Mouse (Mus musculus): ENCODE measurements around the gene Il4. TPM values are rescaled to one million over a fixed set of nuclear protein-coding genes. Genes with fewer than 3 reads are reported as not detected.

The Il4 gene
- polyA plus RNA-seq, 1 experiment from 2014 or later: 0.20 TPM

DNA sequence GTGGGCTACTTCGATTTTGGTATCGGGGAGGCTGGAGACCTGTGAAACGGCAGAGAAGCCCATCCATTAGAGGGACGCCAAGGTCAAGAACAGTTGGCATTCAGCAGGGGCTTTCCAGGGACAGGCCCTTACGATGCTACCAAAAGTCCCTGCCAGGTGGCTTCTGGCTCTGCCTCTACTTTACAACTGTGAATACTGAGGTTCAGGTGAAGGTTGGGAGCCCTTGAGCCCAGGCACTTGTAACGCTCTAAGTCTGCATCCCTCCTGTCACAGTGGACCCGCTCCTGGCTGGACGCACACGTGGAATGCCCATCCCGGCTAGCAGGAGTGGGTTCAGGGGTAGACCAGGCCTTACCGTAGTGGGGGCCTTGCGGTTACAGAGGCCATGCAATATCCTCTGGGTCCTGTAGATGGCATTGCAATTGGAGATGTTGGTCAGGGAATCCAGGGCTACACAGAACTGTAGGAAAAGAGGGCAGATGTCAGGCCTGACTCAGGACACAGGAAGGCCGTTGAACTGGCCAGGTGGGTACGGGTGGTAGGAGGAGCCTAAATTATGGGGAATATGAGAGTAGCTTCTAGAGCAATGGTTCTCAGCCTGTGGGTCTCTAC lies 13.8 kb upstream of the Il4 start:
- no peak overlapping the region for H3K27ac ChIP-seq (ENCODE audit: low read length)
- H3K36me3 ChIP-seq (ENCODE audit: control insufficient read depth, insufficient read depth): no peaks in the 10 kb centered on the region
- no peak for ATAC-seq (ENCODE audit: low read depth)
- H3K9ac ChIP-seq (ENCODE audit: low read depth, low read length): no peak overlapping the region
- no peaks in the 10 kb centered on the region for H3K9me3 ChIP-seq (replicated peaks; ENCODE audit: control insufficient read depth, low read length)
- H3K4me1 ChIP-seq (ENCODE audit: control insufficient read depth, low read depth, low read length): peaks cover 12% of the 10 kb centered on the region
- no peak overlapping the region for H3K4me3 ChIP-seq (ENCODE audit: low read depth, low read length)
- WGBS (ENCODE audit: insufficient replicate concordance): 77% methylated on average over 14 of the region's 14 CpGs
- peaks cover 17% of the 10 kb centered on the region for H3K27me3 ChIP-seq (ENCODE audit: control insufficient read depth, insufficient read depth, low read depth, low read length)
- H3K4me2 ChIP-seq (ENCODE audit: low read depth, low read length): no peak overlapping the region

DNA sequence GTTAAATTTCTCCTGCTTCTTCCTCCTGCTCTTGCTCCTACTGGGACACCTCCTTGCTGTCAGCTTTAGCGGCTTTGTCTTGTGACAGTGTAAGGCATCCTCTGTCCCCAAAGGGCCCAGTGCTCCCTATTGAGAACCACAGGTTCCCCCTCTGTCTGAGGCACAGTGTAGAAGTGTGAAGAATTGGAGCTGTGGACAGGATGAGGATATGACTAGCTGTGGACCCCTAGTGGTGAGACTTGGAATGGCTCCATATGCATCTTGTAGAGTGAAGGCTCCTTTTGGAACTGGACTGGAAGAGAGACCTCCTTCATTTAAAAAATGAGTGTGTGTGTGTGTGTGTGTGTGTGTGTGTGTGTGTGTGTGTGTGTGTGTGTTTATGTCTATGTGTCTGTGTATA lies 9.4 kb upstream of the Il4 start:
- Histone ChIP-seq H3K36me3 (ENCODE audit: control insufficient read depth, insufficient read depth) (no peaks in the 10 kb centered on the region), H3K4me3 (ENCODE audit: low read depth, low read length) (no peak overlapping the region), H3K4me1 (ENCODE audit: control insufficient read depth, low read depth, low read length) (peaks cover 19% of the 10 kb centered on the region), H3K9me3 (replicated peaks; ENCODE audit: control insufficient read depth, low read length) (no peaks in the 10 kb centered on the region; the same call in 1 of the 2 replicates), H3K9ac (ENCODE audit: low read depth, low read length) (no peak overlapping the region), H3K27ac (ENCODE audit: low read length) (no peak overlapping the region; the same call in 1 of the 2 replicates), H3K27me3 (ENCODE audit: control insufficient read depth, insufficient read depth, low read depth, low read length) (no peaks in the 10 kb centered on the region), H3K4me2 (ENCODE audit: low read depth, low read length) (no peak overlapping the region)
- WGBS (ENCODE audit: insufficient replicate concordance): 0% methylated on average over 1 of the region's 1 CpGs
- ATAC-seq (ENCODE audit: low read depth): peak; percentile 63

DNA sequence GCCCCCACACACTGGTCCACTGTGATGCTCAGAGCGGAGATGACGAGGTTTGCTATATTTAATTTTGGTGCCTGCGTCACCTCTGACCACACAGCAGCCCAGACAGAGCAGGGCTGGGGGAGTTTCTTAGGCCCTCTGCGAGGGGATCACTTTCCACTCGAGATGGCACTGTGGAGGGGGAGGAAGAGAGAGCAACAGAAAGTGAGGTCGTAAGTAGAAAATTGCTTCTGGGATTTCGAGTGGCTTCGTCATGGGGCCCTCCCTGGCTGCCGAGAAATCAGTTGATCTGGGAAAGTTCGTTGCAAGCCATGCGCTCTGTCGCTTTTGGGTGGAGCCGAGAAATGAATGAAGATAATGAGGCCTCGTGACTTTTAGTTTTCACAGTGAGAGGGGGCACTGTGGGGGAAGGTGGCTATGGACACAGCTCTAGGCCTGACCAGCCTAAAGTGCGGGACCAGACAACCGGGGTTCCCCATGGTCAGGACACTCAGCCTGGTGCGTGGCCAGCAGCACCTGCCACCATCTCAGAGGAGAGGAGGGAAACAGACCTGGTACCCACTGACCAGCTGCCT lies 8.4 kb upstream of the Il4 start:
- Histone ChIP-seq H3K27ac (ENCODE audit: low read length) (no peak overlapping the region; the same call in 1 of the 2 replicates), H3K9ac (ENCODE audit: low read depth, low read length) (0 out of 2 replicates have a peak overlapping the region, but pooled peaks have one; percentile 8), H3K4me1 (ENCODE audit: control insufficient read depth, low read depth, low read length) (peaks cover 19% of the 10 kb centered on the region), H3K27me3 (ENCODE audit: control insufficient read depth, insufficient read depth, low read depth, low read length) (no peaks in the 10 kb centered on the region), H3K4me2 (ENCODE audit: low read depth, low read length) (no peak overlapping the region), H3K36me3 (ENCODE audit: control insufficient read depth, insufficient read depth) (no peaks in the 10 kb centered on the region), H3K9me3 (replicated peaks; ENCODE audit: control insufficient read depth, low read length) (no peaks in the 10 kb centered on the region; the same call in 1 of the 2 replicates), H3K4me3 (ENCODE audit: low read depth, low read length) (no peak overlapping the region)
- 33% methylated on average over 17 of the region's 17 CpGs for WGBS (ENCODE audit: insufficient replicate concordance)
- peak; percentile 33; the same call in 1 of the 2 replicates for ATAC-seq (ENCODE audit: low read depth)

DNA sequence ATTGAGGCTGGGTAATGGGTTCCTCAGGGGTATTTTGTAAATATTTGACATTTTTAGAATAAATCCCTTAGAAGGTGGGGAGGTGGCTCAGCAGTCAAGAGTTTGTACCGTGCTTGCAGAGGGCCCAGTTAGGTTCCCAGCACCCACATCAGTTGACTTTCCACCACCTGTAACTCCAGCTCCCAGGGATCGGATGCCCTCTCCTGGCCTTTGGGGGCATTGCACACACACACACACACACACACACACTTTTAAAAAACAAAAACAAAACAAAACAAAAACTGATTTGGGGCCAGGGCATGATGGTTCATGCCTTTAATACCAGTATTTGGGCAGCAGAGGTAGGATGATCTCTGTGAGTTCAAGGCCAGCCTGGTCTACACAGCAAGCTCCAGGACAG lies 5.7 kb upstream of the Il4 start:
- Histone ChIP-seq H3K4me2 (ENCODE audit: low read depth, low read length) (no peak overlapping the region), H3K4me3 (ENCODE audit: low read depth, low read length) (no peak overlapping the region), H3K4me1 (ENCODE audit: control insufficient read depth, low read depth, low read length) (peaks cover 19% of the 10 kb centered on the region), H3K9me3 (replicated peaks; ENCODE audit: control insufficient read depth, low read length) (no peaks in the 10 kb centered on the region; the same call in 1 of the 2 replicates), H3K27ac (ENCODE audit: low read length) (no peak overlapping the region), H3K36me3 (ENCODE audit: control insufficient read depth, insufficient read depth) (no peaks in the 10 kb centered on the region), H3K9ac (ENCODE audit: low read depth, low read length) (no peak overlapping the region), H3K27me3 (ENCODE audit: control insufficient read depth, insufficient read depth, low read depth, low read length) (no peaks in the 10 kb centered on the region)
- ATAC-seq (ENCODE audit: low read depth): no peak
- 77% methylated on average over 2 of the region's 2 CpGs for WGBS (ENCODE audit: insufficient replicate concordance)

DNA sequence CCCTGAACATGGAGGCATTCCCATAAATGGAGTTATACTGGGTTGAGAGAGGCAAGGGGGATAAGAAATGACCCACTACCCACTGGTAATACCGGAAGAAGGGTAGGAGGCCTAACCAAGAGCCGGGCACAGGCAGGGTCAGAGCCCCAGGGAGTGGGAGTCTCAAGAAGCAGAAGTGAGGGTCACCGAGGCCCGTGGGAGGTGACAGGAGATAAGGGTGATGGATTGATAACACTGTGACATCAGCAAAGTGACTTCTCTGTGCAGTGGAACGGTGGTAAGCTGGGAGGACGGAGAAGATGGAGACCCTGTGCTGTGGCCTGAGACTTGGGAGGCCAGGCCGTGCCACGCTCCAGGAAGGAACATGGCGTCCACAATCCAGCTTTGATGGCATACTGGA lies 5.1 kb upstream of the Il4 start:
- H3K4me2 ChIP-seq (ENCODE audit: low read depth, low read length): no peak overlapping the region
- 66% methylated on average over 9 of the region's 9 CpGs for WGBS (ENCODE audit: insufficient replicate concordance)
- H3K27me3 ChIP-seq (ENCODE audit: control insufficient read depth, insufficient read depth, low read depth, low read length): no peaks in the 10 kb centered on the region
- ATAC-seq (ENCODE audit: low read depth): no peak
- no peak overlapping the region for H3K9ac ChIP-seq (ENCODE audit: low read depth, low read length)
- no peak overlapping the region for H3K27ac ChIP-seq (ENCODE audit: low read length)
- no peaks in the 10 kb centered on the region; the same call in 1 of the 2 replicates for H3K9me3 ChIP-seq (replicated peaks; ENCODE audit: control insufficient read depth, low read length)
- no peak overlapping the region for H3K4me3 ChIP-seq (ENCODE audit: low read depth, low read length)
- H3K4me1 ChIP-seq (ENCODE audit: control insufficient read depth, low read depth, low read length): peaks cover 19% of the 10 kb centered on the region
- H3K36me3 ChIP-seq (ENCODE audit: control insufficient read depth, insufficient read depth): no peaks in the 10 kb centered on the region

DNA sequence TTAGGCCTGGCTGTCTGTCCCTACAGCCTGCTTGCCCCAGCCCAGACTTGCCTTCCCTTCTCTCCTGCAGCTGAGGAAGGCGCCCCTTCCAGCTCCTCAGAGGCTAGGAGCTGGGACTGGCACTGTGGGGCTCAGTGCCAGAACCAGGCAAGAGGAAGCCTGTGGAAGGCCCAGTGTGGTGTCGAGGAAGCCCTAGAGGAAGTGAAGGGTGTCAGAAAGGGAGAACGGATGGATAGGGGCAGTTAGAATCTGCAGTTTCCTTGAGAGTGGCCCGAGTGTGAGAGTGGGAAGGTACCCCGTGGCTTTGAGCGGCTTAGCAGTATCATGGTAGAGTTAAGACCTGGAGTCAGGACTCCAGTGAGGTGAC lies 4.0 kb upstream of the Il4 start:
- no peak for ATAC-seq (ENCODE audit: low read depth)
- Histone ChIP-seq H3K36me3 (ENCODE audit: control insufficient read depth, insufficient read depth) (no peaks in the 10 kb centered on the region), H3K9me3 (replicated peaks; ENCODE audit: control insufficient read depth, low read length) (no peaks in the 10 kb centered on the region; the same call in 1 of the 2 replicates), H3K4me3 (ENCODE audit: low read depth, low read length) (no peak overlapping the region), H3K4me1 (ENCODE audit: control insufficient read depth, low read depth, low read length) (peaks cover 16% of the 10 kb centered on the region), H3K27ac (ENCODE audit: low read length) (no peak overlapping the region), H3K4me2 (ENCODE audit: low read depth, low read length) (no peak overlapping the region), H3K27me3 (ENCODE audit: control insufficient read depth, insufficient read depth, low read depth, low read length) (no peaks in the 10 kb centered on the region), H3K9ac (ENCODE audit: low read depth, low read length) (no peak overlapping the region)
- 45% methylated on average over 6 of the region's 6 CpGs for WGBS (ENCODE audit: insufficient replicate concordance)

DNA sequence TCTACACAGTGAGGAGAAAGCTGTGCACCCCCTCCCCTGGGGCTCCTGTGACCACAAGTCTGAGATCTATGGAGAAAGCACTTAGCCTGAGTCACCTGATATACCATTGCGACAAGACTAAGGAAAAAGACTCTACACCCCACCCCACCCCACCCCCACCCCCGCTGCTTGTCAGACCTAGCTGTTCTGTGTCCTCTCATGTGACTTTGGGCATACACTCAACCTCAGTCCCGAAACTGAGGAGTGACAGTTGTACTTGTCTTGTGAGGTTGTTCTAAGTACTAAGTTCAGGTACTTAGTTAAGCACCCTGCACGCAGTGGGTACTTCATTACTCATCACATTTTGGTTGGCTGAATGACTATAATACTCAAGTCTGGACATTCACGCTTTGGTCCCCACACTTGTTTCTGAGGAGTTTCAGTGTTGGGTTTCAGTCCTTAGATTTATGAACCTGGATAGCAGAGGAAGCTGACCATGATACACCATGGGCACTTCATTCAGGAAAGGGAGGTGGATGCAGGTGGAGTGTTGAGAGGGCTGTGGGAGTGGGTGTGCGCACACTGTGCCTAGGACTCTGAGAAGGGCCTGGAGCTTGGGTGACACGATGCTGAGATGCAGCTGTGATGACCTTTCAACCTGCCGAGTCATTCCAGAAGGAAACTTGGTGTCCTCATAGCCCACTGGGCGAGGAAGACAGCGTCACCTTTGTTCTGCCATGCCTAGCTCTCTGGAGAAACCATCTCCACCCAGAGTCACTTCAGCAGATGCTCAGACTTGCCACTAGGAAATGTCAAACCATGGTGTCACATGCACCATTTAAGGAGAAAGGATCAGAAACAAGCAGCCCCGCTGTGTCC lies 3.3 kb upstream of the Il4 start:
- H3K9ac ChIP-seq (ENCODE audit: low read depth, low read length): no peak overlapping the region
- 58% methylated on average over 11 of the region's 11 CpGs for WGBS (ENCODE audit: insufficient replicate concordance)
- no peaks in the 10 kb centered on the region for H3K36me3 ChIP-seq (ENCODE audit: control insufficient read depth, insufficient read depth)
- H3K4me1 ChIP-seq (ENCODE audit: control insufficient read depth, low read depth, low read length): peaks cover 16% of the 10 kb centered on the region
- H3K27me3 ChIP-seq (ENCODE audit: control insufficient read depth, insufficient read depth, low read depth, low read length): no peaks in the 10 kb centered on the region
- H3K4me2 ChIP-seq (ENCODE audit: low read depth, low read length): no peak overlapping the region
- no peak overlapping the region for H3K27ac ChIP-seq (ENCODE audit: low read length)
- no peak overlapping the region for H3K4me3 ChIP-seq (ENCODE audit: low read depth, low read length)
- ATAC-seq (ENCODE audit: low read depth): no peak
- H3K9me3 ChIP-seq (replicated peaks; ENCODE audit: control insufficient read depth, low read length): no peaks in the 10 kb centered on the region; the same call in 1 of the 2 replicates

DNA sequence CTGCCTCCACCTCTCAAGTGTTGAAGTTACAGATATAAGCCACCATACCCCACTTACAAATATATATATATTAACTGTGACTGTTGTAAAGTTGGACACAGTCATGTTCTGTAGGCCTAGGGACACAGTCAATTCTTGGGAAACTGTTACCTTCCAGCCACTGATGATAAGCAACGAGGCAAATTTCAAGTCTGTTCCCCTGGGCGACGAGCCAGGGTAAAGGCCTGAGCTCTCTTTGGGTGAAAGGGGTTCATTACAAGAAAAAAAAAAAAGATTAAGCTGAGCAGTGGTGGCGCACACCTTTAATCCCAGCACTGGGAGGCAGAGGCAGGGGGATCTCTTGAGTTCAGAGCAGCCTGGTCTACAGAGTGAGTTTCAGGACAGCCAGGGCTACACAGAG lies 1.6 kb upstream of the Il4 start:
- H3K36me3 ChIP-seq (ENCODE audit: control insufficient read depth, insufficient read depth): no peaks in the 10 kb centered on the region
- no peak overlapping the region for H3K9ac ChIP-seq (ENCODE audit: low read depth, low read length)
- no peak for ATAC-seq (ENCODE audit: low read depth)
- H3K4me3 ChIP-seq (ENCODE audit: low read depth, low read length): no peak overlapping the region
- no peaks in the 10 kb centered on the region for H3K27me3 ChIP-seq (ENCODE audit: control insufficient read depth, insufficient read depth, low read depth, low read length)
- WGBS (ENCODE audit: insufficient replicate concordance): 45% methylated on average over 4 of the region's 4 CpGs
- no peak overlapping the region for H3K4me2 ChIP-seq (ENCODE audit: low read depth, low read length)
- H3K27ac ChIP-seq (ENCODE audit: low read length): no peak overlapping the region
- H3K9me3 ChIP-seq (replicated peaks; ENCODE audit: control insufficient read depth, low read length): no peaks in the 10 kb centered on the region; the same call in 1 of the 2 replicates
- H3K4me1 ChIP-seq (ENCODE audit: control insufficient read depth, low read depth, low read length): peaks cover 14% of the 10 kb centered on the region

DNA sequence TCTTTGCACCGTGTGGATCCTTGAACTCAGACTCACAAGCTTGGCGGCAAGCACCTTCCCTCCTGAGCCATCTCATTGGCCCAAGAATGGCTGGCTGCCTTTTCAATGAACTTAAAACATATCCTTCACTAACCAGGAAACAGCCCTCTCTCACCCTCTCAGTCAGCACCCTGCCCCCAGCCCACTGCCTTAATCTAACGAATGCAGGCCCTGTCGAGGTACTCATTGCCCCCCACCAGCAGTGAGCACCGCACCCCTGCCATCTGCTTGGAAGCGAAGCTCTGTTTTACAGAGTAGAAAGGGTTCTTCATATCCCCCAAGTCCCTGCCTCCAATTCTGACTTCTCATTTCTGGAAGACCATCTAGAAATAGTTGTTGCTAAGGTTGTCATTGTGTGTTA lies 959 bp upstream of the Il4 start:
- no peaks in the 10 kb centered on the region for H3K27me3 ChIP-seq (ENCODE audit: control insufficient read depth, insufficient read depth, low read depth, low read length)
- H3K4me2 ChIP-seq (ENCODE audit: low read depth, low read length): no peak overlapping the region
- 21% methylated on average over 6 of the region's 6 CpGs for WGBS (ENCODE audit: insufficient replicate concordance)
- H3K36me3 ChIP-seq (ENCODE audit: control insufficient read depth, insufficient read depth): no peaks in the 10 kb centered on the region
- no peak for ATAC-seq (ENCODE audit: low read depth)
- no peak overlapping the region for H3K9ac ChIP-seq (ENCODE audit: low read depth, low read length)
- H3K4me3 ChIP-seq (ENCODE audit: low read depth, low read length): no peak overlapping the region
- no peak overlapping the region for H3K27ac ChIP-seq (ENCODE audit: low read length)
- H3K9me3 ChIP-seq (replicated peaks; ENCODE audit: control insufficient read depth, low read length): no peaks in the 10 kb centered on the region; the same call in 1 of the 2 replicates
- H3K4me1 ChIP-seq (ENCODE audit: control insufficient read depth, low read depth, low read length): peaks cover 16% of the 10 kb centered on the region
